Mouse (Mus musculus) intestine, embryonic 16.5 days (tissue): ENCODE measurements at regions not wholly inside any gene's neighbourhood (a gene's known extent, or its start where the extent isn't known, plus 50 kb on each side); places are given as distances from the start of the nearest gene placed in this dataset.
A peak's percentile ranks its signal among the peaks of the same experiment; 100 is the strongest.

Experiments
- ATAC-seq: fragments of 200-750 bp; cut with Nextera tagmentation; 2 replicates; pipeline ENCODE4 v1.8.0; 2017; ENCODE audit warnings: moderate TSS enrichment, moderate library complexity
- H3K27ac ChIP-seq: fragments of 300-500 bp; sonication (generic); 2 replicates; pipeline ENCODE4 v1.5.1; 2014; ENCODE audit warnings: mild to moderate bottlenecking, low read length
- H3K27me3 ChIP-seq: fragments of 300-500 bp; sonication (generic); replicated peaks from 2 replicates; pipeline ENCODE4 v1.6.1; 2014; ENCODE audit warnings: low read length, control low read depth, mixed read lengths; ENCODE audit not compliant: control insufficient read depth, insufficient read depth
- H3K36me3 ChIP-seq: fragments of 300-500 bp; sonication (generic); 2 replicates; pipeline ENCODE4 v1.6.1; 2014; ENCODE audit warnings: low read length, control low read depth; ENCODE audit not compliant: control insufficient read depth, insufficient read depth
- H3K4me1 ChIP-seq: fragments of 300-500 bp; sonication (generic); 2 replicates; pipeline ENCODE4 v1.6.1; 2014; ENCODE audit warnings: low read length, control low read depth, mixed read lengths; ENCODE audit not compliant: control insufficient read depth, insufficient read depth
- H3K4me2 ChIP-seq: fragments of 300-500 bp; sonication (generic); 2 replicates; pipeline ENCODE4 v1.6.1; 2014; ENCODE audit warnings: low read depth, low read length, control low read depth
- H3K4me3 ChIP-seq: fragments of 300-500 bp; sonication (generic); 2 replicates; pipeline ENCODE4 v1.5.1; 2014; ENCODE audit warnings: mild to moderate bottlenecking, low read length
- H3K9ac ChIP-seq: fragments of 300-500 bp; sonication (generic); 2 replicates; pipeline ENCODE4 v1.6.1; 2014; ENCODE audit warnings: low read depth, low read length
- H3K9me3 ChIP-seq: fragments of 300-500 bp; sonication (generic); 2 replicates; pipeline ENCODE4 v1.6.1; 2016; ENCODE audit warnings: low read length, control low read depth; ENCODE audit not compliant: control insufficient read depth
- WGBS: fragments of 180-500 bp; shearing (Covaris S2); extraction: QIAGEN DNeasy Blood & Tissue Kit; methylation state at CpG from one replicate; pipeline ENCODE4 v1.1.7; 2014; 5-methylcytosine and 5-hydroxymethylcytosine counted together

DNA sequence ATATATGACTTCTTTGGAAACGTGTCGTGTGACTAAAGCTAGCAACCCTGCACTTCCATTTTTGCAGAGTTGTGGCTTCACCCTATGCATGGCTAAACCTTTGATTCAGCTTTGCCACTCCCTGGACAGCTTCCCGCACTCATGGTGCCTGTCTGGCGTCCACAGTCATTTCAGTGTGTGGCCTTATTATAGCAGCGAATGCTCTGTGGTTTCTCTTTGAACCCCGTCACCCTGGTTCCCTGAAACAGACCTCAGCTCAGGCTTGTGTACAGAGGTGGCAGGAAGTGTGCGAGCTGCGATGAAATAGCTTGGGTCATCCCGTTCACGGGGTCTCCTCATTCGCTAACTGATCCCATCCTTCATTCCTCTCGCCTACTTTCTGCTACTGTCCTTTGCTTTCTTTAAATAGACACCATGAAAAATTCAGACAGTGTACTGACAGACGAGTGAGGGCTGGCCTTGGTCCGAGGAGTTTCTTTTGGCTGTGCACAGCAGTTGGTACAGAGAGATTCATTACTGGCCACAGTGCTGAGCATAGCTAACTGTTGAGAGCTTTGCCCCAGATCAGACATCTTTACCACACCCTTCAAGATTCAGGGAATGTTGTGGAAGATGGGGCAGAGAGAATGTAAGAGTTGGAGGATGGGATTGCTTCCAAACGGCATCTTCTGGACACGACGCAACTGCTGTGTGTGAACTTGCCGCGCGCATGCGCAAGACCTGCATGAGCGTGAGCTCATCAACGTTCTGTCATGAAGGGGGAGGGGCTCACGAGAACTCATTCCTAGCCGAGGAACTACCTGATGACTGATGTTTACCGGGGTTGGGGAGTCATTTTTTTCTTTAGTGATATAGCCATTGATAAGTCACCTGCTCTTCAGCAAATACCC lies 77.5 kb upstream of the Stt3b start:
- Histone ChIP-seq H3K9me3 (no peaks in the 10 kb centered on the region), H3K36me3 (no peaks in the 10 kb centered on the region), H3K4me2 (no peak overlapping the region), H3K27ac (no peak overlapping the region), H3K9ac (no peak overlapping the region), H3K27me3 (no peaks in the 10 kb centered on the region), H3K4me1 (peaks cover 28% of the 10 kb centered on the region), H3K4me3 (no peak overlapping the region)
- WGBS = 84% methylated on average over 26 of the region's 26 CpGs
- ATAC-seq = no peak

DNA sequence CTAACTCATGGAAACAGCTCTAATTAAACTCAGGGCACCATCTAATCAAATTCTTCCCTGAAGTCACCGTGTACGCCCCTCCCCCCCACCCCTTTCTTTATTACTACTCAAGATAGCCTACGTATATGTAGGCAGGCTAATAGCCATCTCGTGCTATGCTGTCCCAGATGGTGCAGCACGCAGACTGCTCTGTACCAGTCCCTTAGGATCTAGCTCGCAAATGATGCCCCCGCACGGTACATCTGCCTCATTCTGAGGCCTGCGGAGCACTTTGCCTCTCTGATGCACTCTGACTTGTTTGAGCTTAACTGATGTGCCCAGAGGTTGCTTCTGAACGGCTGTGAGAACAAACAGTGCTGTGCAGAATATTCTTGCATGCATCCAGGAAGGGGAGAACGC lies 78.1 kb upstream of the Stt3b start:
- Histone ChIP-seq H3K27ac (no peak overlapping the region), H3K9ac (no peak overlapping the region), H3K27me3 (no peaks in the 10 kb centered on the region), H3K4me2 (no peak overlapping the region), H3K9me3 (no peaks in the 10 kb centered on the region), H3K36me3 (no peaks in the 10 kb centered on the region), H3K4me3 (no peak overlapping the region), H3K4me1 (peaks cover 28% of the 10 kb centered on the region)
- ATAC-seq = no peak
- 78% methylated on average over 11 of the region's 11 CpGs for WGBS

DNA sequence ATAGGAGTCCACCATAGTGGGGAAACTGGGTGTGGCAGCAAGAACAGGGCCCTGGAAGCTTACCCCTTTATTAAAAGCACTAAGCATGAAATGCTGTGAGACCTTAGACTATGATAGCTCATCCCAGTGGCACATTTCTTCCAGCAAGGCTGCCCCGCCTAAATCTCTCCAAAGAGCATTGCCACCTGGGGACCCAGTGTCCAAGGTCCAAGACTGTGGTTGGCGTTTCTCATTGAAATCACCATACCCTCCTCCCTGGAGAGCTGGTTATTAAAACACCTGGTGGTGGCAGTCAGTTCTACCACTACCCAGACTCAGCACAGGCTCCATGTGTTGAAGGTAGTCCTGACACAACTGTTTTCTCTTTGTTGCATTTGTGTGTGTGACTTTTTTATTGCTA lies 78.9 kb upstream of the Stt3b start:
- peak; percentile 61 for ATAC-seq
- Histone ChIP-seq H3K27ac (no peak overlapping the region), H3K27me3 (no peaks in the 10 kb centered on the region), H3K36me3 (no peaks in the 10 kb centered on the region), H3K9me3 (no peaks in the 10 kb centered on the region), H3K4me2 (no peak overlapping the region), H3K4me3 (no peak overlapping the region), H3K9ac (no peak overlapping the region), H3K4me1 (peaks cover 28% of the 10 kb centered on the region)
- 73% methylated on average over 2 of the region's 2 CpGs for WGBS

GRCm38 (mm10) chr9:115390880-115391281 lies 80.7 kb upstream of the Stt3b start:
- 0 out of 2 replicates have a peak overlapping the region, but pooled peaks have one; percentile 14 for H3K27ac ChIP-seq
- H3K9ac ChIP-seq = peak overlapping the region; percentile 21; the same call in 1 of the 2 replicates
- 16% methylated on average over 11 of the region's 11 CpGs for WGBS

DNA sequence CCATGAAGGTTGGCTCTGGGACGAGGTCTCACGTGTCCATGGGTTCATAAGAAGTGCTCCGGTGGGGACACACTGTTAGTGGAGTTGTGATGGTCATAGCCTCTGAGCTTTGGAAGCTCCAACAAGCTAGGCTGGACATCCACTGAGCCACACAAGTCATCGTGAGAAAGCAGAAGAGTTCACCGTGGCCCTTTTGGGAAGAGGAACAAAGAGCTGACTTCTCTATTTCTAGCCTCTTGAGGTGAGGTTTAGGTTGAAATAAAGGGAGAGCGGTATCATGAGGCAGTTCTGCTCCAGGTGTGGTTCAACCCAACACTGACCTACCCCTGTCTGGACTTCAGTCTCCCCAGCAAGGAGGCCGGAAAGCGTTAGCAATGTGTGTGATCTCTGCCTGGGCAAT lies 85.3 kb upstream of the Stt3b start:
- WGBS = 87% methylated on average over 8 of the region's 8 CpGs
- Histone ChIP-seq H3K4me1 (peaks cover 17% of the 10 kb centered on the region), H3K27me3 (no peaks in the 10 kb centered on the region), H3K9me3 (no peaks in the 10 kb centered on the region; the same call in 1 of the 2 replicates), H3K27ac (no peak overlapping the region), H3K9ac (no peak overlapping the region), H3K4me2 (no peak overlapping the region), H3K4me3 (no peak overlapping the region), H3K36me3 (no peaks in the 10 kb centered on the region)
- no peak for ATAC-seq

More at GRCm38 (mm10) chr9:115390880-115391281, 80.7 kb upstream of the Stt3b start:
- no peaks in the 10 kb centered on the region for H3K9me3 ChIP-seq
- no peaks in the 10 kb centered on the region for H3K27me3 ChIP-seq
- H3K4me2 ChIP-seq = peak overlapping the region; percentile 32
- ATAC-seq = peak; percentile 61
- no peaks in the 10 kb centered on the region for H3K36me3 ChIP-seq
- peaks cover 28% of the 10 kb centered on the region for H3K4me1 ChIP-seq
- H3K4me3 ChIP-seq = peak overlapping the region; percentile 5; the same call in 1 of the 2 replicates

GRCm38 (mm10) chr9:115400461-115400860 lies 90.2 kb upstream of the Stt3b start:
- no peak for ATAC-seq
- 0 out of 2 replicates have a peak, but pooled peaks cover 3% of the 10 kb centered on the region for H3K4me1 ChIP-seq
- 91% methylated on average over 6 of the region's 6 CpGs for WGBS

GRCm38 (mm10) chr9:115401405-115402151 lies 91.4 kb upstream of the Stt3b start:
- no peak overlapping the region for H3K4me3 ChIP-seq
- H3K27me3 ChIP-seq = no peaks in the 10 kb centered on the region
- H3K9me3 ChIP-seq = no peaks in the 10 kb centered on the region; the same call in 1 of the 2 replicates
- ATAC-seq = no peak
- no peak overlapping the region for H3K27ac ChIP-seq
- 0 out of 2 replicates have a peak, but pooled peaks cover 3% of the 10 kb centered on the region for H3K4me1 ChIP-seq
- no peaks in the 10 kb centered on the region for H3K36me3 ChIP-seq
- no peak overlapping the region for H3K4me2 ChIP-seq
- H3K9ac ChIP-seq = no peak overlapping the region
- 73% methylated on average over 13 of the region's 13 CpGs for WGBS

More at GRCm38 (mm10) chr9:115400461-115400860, 90.2 kb upstream of the Stt3b start:
- no peak overlapping the region for H3K9ac ChIP-seq
- no peaks in the 10 kb centered on the region for H3K27me3 ChIP-seq
- H3K4me2 ChIP-seq = no peak overlapping the region
- H3K36me3 ChIP-seq = no peaks in the 10 kb centered on the region
- H3K9me3 ChIP-seq = no peaks in the 10 kb centered on the region; the same call in 1 of the 2 replicates
- no peak overlapping the region for H3K27ac ChIP-seq
- no peak overlapping the region for H3K4me3 ChIP-seq

GRCm38 (mm10) chr9:115402661-115403060 lies 92.4 kb upstream of the Stt3b start:
- 56% methylated on average over 6 of the region's 6 CpGs for WGBS

DNA sequence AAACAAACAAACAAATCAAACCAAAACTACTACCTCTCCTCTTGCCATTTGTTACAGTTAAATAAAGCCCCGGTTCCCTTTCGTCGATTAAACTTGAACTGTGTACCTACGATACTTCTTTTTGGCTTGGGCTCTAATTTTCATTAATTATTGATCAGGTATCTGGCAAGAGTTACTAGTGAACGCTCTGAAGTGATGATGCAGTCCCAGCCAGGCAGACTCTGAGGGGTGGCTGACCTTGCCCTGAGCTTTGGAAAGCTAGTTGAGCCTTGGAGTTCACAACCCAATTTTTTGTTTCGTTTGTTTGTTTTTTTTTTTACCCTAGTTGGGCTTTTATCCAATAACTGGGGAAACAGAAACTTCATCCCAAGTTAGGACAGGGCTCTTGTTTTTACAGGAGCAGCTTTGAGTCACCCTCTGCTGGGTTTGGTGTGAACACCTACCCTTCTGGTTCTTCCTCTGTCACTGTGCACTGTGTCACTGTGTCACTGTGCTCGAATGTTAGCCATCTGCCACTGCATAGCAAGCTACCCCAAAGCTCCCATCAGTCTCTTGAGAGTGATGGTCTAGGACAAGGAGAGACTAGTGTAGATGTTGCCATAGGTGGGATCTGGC lies 93.2 kb upstream of the Stt3b start:
- Histone ChIP-seq H3K9ac (no peak overlapping the region), H3K4me3 (no peak overlapping the region), H3K4me2 (no peak overlapping the region), H3K9me3 (no peaks in the 10 kb centered on the region), H3K36me3 (no peaks in the 10 kb centered on the region), H3K27me3 (no peaks in the 10 kb centered on the region), H3K4me1 (0 out of 2 replicates have a peak, but pooled peaks cover 3% of the 10 kb centered on the region), H3K27ac (no peak overlapping the region)
- WGBS = 76% methylated on average over 7 of the region's 7 CpGs
- no peak for ATAC-seq

More at GRCm38 (mm10) chr9:115402661-115403060, 92.4 kb upstream of the Stt3b start:
- Histone ChIP-seq H3K4me2 (no peak overlapping the region), H3K27me3 (no peaks in the 10 kb centered on the region), H3K36me3 (no peaks in the 10 kb centered on the region), H3K27ac (no peak overlapping the region), H3K4me3 (no peak overlapping the region), H3K4me1 (0 out of 2 replicates have a peak, but pooled peaks cover 3% of the 10 kb centered on the region), H3K9ac (no peak overlapping the region), H3K9me3 (no peaks in the 10 kb centered on the region; the same call in 1 of the 2 replicates)
- no peak for ATAC-seq
